Mouse (Mus musculus) liver, adult 2 months (tissue): ENCODE measurements around the gene Npvf. TPM values are rescaled to one million over a fixed set of nuclear protein-coding genes. Genes with fewer than 3 reads are reported as not detected.

Experiments
- DNase-seq: peaks from one replicate; pipeline ENCODE4 v3.0.0-alpha.2; 2011; ENCODE audit warnings: low read depth, low spot score; ENCODE audit errors: extremely low read depth
- H3K27ac ChIP-seq: fragments of 200-500 bp; replicated peaks from 2 replicates; pipeline ENCODE4 v1.5.1; 2012; ENCODE audit warnings: low read depth, mild to moderate bottlenecking, control low read depth, inconsistent platforms, low read length; ENCODE audit not compliant: insufficient read depth
- H3K27me3 ChIP-seq: fragments of 200-500 bp; 2 replicates; pipeline ENCODE4 v1.6.1; 2012; ENCODE audit warnings: mild to moderate bottlenecking, moderate library complexity, low read length, inconsistent platforms; ENCODE audit not compliant: control insufficient read depth, insufficient read depth
- H3K36me3 ChIP-seq: fragments of 200-500 bp; 2 replicates; pipeline ENCODE4 v1.6.1; 2012; ENCODE audit warnings: low read length, inconsistent platforms; ENCODE audit not compliant: control insufficient read depth, insufficient read depth
- H3K4me1 ChIP-seq: fragments of 200-500 bp; 2 replicates; pipeline ENCODE4 v1.6.1; 2011; ENCODE audit warnings: low read length; ENCODE audit not compliant: control insufficient read depth, insufficient read depth
- H3K4me3 ChIP-seq: fragments of 200-500 bp; 2 replicates; pipeline ENCODE4 v1.5.1; 2011; ENCODE audit warnings: low read depth, mild to moderate bottlenecking, control low read depth, low read length, moderate library complexity; ENCODE audit not compliant: insufficient read depth
- H3K79me2 ChIP-seq: fragments of 200-500 bp; 2 replicates; pipeline ENCODE4 v1.6.1; 2012; ENCODE audit warnings: inconsistent platforms, mild to moderate bottlenecking, low read length, moderate library complexity; ENCODE audit not compliant: control insufficient read depth, insufficient read depth
- H3K9ac ChIP-seq: fragments of 200-500 bp; 2 replicates; pipeline ENCODE4 v1.6.1; 2012; ENCODE audit warnings: low read depth, mild to moderate bottlenecking, control low read depth, inconsistent platforms, low read length
- CTCF ChIP-seq: fragments of 200-500 bp; IDR thresholded peaks from 2 replicates; pipeline ENCODE4 v1.5.1; 2011; ENCODE audit warnings: low read depth, low read length, control low read depth
- POLR2A ChIP-seq: fragments of 200-500 bp; IDR thresholded peaks from 2 replicates; pipeline ENCODE4 v1.6.1; 2011; ENCODE audit warnings: low read length, control low read depth; ENCODE audit not compliant: insufficient read depth; ENCODE audit errors: extremely low read depth
- WGBS: fragments of 180-500 bp; shearing (Covaris S2); methylation state at CpG from one replicate; pipeline ENCODE4 v1.1.7; 2018; 5-methylcytosine and 5-hydroxymethylcytosine counted together
- polyA plus RNA-seq: library from polyadenylated mRNA; depleted of rRNA; stranded (reverse); fragments of >200 nt; gene quantifications from 2 replicates; pipeline ENCODE4 v1.2.3, GENCODE M21; 2012; rRNA removed
- total RNA-seq: library from RNA; depleted of rRNA; stranded (reverse); fragments of >200 nt; gene quantifications from 2 replicates; pipeline ENCODE4 v1.2.3, GENCODE M21; 2014; rRNA removed

Gene Npvf
- total and polyA plus RNA-seq, 2 experiments: not detected

GRCm38 (mm10) chr6:50601620-50602019 is 52.6 kb downstream of the Npvf start:
- H3K9ac ChIP-seq: no peak overlapping the region
- H3K27ac ChIP-seq: no peak overlapping the region
- no peaks in the 10 kb centered on the region for H3K27me3 ChIP-seq
- H3K4me1 ChIP-seq: no peaks in the 10 kb centered on the region
- no peak overlapping the region for H3K4me3 ChIP-seq
- no peaks in the 10 kb centered on the region for H3K79me2 ChIP-seq
- DNase-seq: peak; percentile 48
- no peak for TF ChIP-seq POLR2A
- peak; percentile 83 for TF ChIP-seq CTCF
- H3K36me3 ChIP-seq: no peaks in the 10 kb centered on the region
- WGBS: 41% methylated on average over 4 of the region's 4 CpGs

Other genes with a start within 250 kb of the Npvf start
- gene Osbpl3, start 198.2 kb downstream of the Npvf start, total RNA-seq: 0.83 and 1.4 TPM in 2 replicates
- 0.15 and 0.16 TPM in 2 replicates for gene Osbpl3, start 198.2 kb downstream of the Npvf start, polyA plus RNA-seq
- 36.2 and 52.9 TPM in 2 replicates for gene Cycs, start 87.9 kb downstream of the Npvf start, total RNA-seq
- 2.9 and 3.1 TPM in 2 replicates for gene Cycs, start 87.9 kb downstream of the Npvf start, polyA plus RNA-seq
- gene 4921507P07Rik, start 57.8 kb downstream of the Npvf start, total RNA-seq: 0.07 TPM in 1 of 2 replicates, not detected in the other
- gene 4921507P07Rik, start 57.8 kb downstream of the Npvf start, polyA plus RNA-seq: 0.05 TPM in 1 of 2 replicates, not detected in the other